Mouse (Mus musculus) kidney, postnatal 14 days (tissue): Measurements from ENCODE around the gene Rnf183.

Experiments
- DNase-seq: peaks from one replicate; pipeline ENCODE4 v3.0.0; 2022; ENCODE audit warnings: mixed read lengths

The Rnf183 gene

DNA sequence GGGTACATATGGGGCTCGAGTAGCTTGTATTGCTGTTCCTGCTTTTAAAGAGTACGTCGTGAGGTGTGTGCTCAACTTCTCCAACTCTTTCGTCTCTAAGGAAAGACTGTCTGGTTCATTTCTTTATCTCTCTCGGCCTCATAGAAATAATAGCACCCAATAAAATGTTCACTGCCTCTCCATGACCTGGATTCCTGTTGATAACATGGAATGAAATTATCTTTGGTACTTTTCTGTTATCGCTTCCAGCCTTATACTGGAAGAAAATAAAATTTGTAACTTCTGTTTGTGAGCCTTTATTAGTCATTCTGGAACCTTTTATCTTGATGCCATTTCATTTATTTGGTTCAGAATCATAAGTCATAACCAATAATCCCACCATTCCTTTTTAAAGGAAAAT is 51.8 kb downstream of the Rnf183 start:
- DNase-seq, result no peak

DNA sequence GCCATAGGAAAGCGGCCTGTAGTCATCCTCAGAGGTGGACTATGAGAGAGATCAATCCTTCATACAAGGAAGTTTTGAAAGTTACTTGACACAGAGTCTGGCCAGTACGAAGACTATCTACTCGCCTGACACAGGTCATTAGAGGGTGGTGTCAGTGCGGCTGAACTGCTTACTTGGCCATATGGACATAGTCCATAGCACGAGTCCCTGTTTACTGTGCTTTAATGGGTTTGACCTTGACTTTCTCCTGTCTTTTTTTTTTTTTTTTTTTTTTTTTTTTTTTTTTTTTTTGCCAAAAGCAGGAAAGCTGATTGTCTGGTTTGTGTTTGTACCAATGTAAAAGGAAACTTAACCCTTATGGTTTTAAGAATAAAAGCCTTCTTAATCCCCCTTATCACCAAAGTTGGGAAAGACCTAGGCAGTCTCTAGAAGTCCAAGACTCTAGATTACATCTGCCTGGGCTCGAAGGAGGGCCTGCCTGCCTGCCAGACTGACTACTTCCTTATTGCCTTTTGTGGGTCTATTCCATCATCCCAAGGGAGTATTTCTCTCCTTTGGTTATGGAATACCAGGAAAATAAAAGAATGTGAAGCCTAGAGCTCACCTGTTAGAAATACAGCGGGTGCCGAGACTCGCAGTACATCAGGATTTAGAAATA is 55.2 kb downstream of the Rnf183 start:
- DNase-seq, result no peak
